14 mouse cellular contexts compared by ENCODE assay signal in genomic region chr13:30697880-30698279, GRCm38 (mm10).
"Had no signal": no experiment of that assay in that cellular context is flagged by ENCODE, and none has a peak within 500 bp of the region (broad histone marks: within the 10 kb centered on the region; RNA-seq: fewer than 3 reads in every experiment).

No protein-coding gene starts in this region.

- H3K4me3 ChIP-seq: limb, embryonic 13.5 days; lung, embryonic 15.5 days; neural tube, embryonic 12.5 days had no signal

- DNase-seq: kidney, adult 11 months; kidney, adult 9 months; kidney, postnatal 36 days; layer of hippocampus, adult 9-11 months; layer of hippocampus, postnatal 36 days; lung, postnatal 14 days; midbrain, embryonic 14.5 days; thymus, postnatal 14 days had no signal

- H3K27ac ChIP-seq: kidney, postnatal 0 days; limb, embryonic 13.5 days; lung, embryonic 15.5 days; neural tube, embryonic 12.5 days; stomach, postnatal 0 days had no signal

- H3K4me1 ChIP-seq: limb, embryonic 13.5 days; lung, embryonic 15.5 days; neural tube, embryonic 12.5 days had no signal

- H3K9ac ChIP-seq: limb, embryonic 13.5 days; lung, embryonic 15.5 days; neural tube, embryonic 12.5 days had no signal

- H3K27me3 ChIP-seq: limb, embryonic 13.5 days; lung, embryonic 15.5 days; neural tube, embryonic 12.5 days had no signal

- H3K4me2 ChIP-seq: limb, embryonic 13.5 days; liver, embryonic 11.5 days; lung, embryonic 15.5 days; neural tube, embryonic 12.5 days had no signal

- H3K36me3 ChIP-seq: lung, embryonic 15.5 days; neural tube, embryonic 12.5 days had no signal

- H3K9me3 ChIP-seq: limb, embryonic 13.5 days; lung, embryonic 15.5 days; neural tube, embryonic 12.5 days had no signal
